Mouse (Mus musculus) testis, adult 2 months (tissue): ENCODE measurements around the gene Mrpl51.

ENCODE experiments used
- CTCF ChIP-seq: fragments of 200-500 bp; IDR thresholded peaks from 2 replicates; pipeline ENCODE4 v1.5.1; 2012; ENCODE audit warnings: low read depth, mild to moderate bottlenecking, inconsistent platforms, low read length, moderate library complexity; ENCODE audit not compliant: control insufficient read depth, insufficient read depth, insufficient replicate concordance
- POLR2A ChIP-seq: fragments of 200-500 bp; IDR thresholded peaks from 2 replicates; pipeline ENCODE4 v1.6.1; 2012; ENCODE audit warnings: low read depth, mild to moderate bottlenecking, inconsistent platforms, low read length, moderate library complexity; ENCODE audit not compliant: control insufficient read depth

DNA sequence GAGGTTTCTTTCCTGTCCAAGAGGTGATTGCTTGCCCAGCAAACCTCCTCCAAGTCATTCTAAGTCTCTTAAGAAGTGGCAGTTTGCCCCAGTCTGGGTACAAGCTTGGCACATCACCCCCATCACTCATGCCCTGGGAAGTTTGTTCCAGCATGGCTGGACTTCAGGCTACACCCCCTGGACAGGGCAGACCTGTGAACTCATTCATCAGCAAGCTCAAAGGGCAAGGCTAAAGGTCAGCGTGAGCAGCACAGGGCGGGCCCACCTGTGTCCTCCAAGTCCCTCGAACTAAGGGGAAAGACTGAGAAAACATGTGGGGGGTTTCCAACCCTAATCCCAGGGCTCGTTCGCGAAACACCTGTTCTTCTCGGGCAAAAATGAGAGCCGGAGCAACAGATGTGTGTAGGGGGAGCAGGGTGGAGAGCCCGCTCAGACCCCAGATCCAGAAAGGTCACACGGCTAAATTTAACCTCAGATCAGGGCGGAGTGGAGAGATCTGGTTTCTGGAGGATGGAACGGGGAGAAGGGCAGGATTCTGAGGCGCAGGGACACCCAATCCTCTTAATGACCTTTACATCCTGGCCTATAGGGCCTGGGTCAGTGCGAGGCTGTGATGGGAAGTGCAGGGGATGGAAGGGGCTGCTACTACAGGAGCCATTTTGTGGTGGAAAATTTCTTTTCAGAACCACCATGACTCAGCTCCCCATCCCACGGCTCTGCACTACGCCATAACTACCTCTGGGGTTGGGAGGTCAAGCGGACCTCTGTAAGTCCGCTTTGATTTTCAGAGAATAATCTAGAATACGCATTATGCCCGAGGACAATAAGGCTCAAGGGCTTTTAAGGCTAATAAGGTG lies 27.6 kb upstream of the Mrpl51 start:
- TF ChIP-seq CTCF (no peak), POLR2A (no peak)
